In genomic region chr2:118663804-118664766, GRCm38 (mm10) we compare ENCODE assay signal across 8 mouse cellular contexts. TPM values are rescaled to one million over a fixed set of nuclear protein-coding genes. Genes with fewer than 3 reads are reported as not detected.
DNase-seq lines count a peak whose midpoint lies in the region; ATAC-seq and TF ChIP-seq lines count a peak whose summit lies in the region.

No protein-coding gene starts in this region.

- ATAC-seq in limb, embryonic 11.5 days (ENCODE audit: insufficient number of reproducible peaks, low FRiP score, low TSS enrichment, low read depth), result no peak

- peak overlapping the region; percentile 69 for H3K4me2 ChIP-seq in limb, embryonic 11.5 days (ENCODE audit: low read depth, severe bottlenecking)
- H3K4me2 ChIP-seq in myocyte (ENCODE audit: low read depth), result peak overlapping the region; percentile 56

- no peaks in the 10 kb centered on the region for H3K9me3 ChIP-seq in limb, embryonic 11.5 days (ENCODE audit: control insufficient read depth, low read length)

- peak in 1 of 2 experiments; percentile 33 for DNase-seq in layer of hippocampus, adult 2 months (ENCODE audit: low spot score in 2 of 2)
- DNase-seq in layer of hippocampus, adult 9-10 months (ENCODE audit: low spot score), result no peak
- DNase-seq in heart, postnatal 14 days, result peak; percentile 54 to 65
- no peak for DNase-seq in limb, embryonic 11.5 days (ENCODE audit: low spot score)
- no peak for DNase-seq in thymus, postnatal 4 days
- no peak for DNase-seq in thymus, postnatal 25 days

- intact Hi-C loops in heart, postnatal 14 days (cut with DNase I), result no loop called here

- H3ac ChIP-seq in myocyte (ENCODE audit: control insufficient read depth, insufficient read length), result no peak overlapping the region

- no peaks in the 10 kb centered on the region for H3K79me2 ChIP-seq in myocyte (ENCODE audit: control insufficient read depth, insufficient read depth)

- peaks cover 8% of the 10 kb centered on the region; the same call in 1 of the 2 replicates for H3K4me1 ChIP-seq in cortical plate, adult 2 months (ENCODE audit: control insufficient read depth, insufficient read depth, low read length)
- peaks cover 4% of the 10 kb centered on the region for H3K4me1 ChIP-seq in limb, embryonic 11.5 days (ENCODE audit: control insufficient read depth, insufficient read depth, low read length)

- H3K4me3 ChIP-seq in layer of hippocampus, adult 2 months, result peak overlapping the region; percentile 65
- H3K4me3 ChIP-seq in cortical plate, adult 2 months (ENCODE audit: insufficient read depth, low read length), result peak overlapping the region; percentile 67
- H3K4me3 ChIP-seq in limb, embryonic 11.5 days (ENCODE audit: low read depth, low read length), result no peak overlapping the region; the same call in 1 of the 2 replicates
- no peak overlapping the region for H3K4me3 ChIP-seq in myocyte

- H3K27ac ChIP-seq in layer of hippocampus, adult 2 months, result peak overlapping the region; percentile 94
- no peak overlapping the region for H3K27ac ChIP-seq in cortical plate, adult 2 months (ENCODE audit: insufficient read depth, low read length)
- no peak overlapping the region for H3K27ac ChIP-seq in limb, embryonic 11.5 days (replicated peaks; ENCODE audit: low read depth, low read length)

- WGBS in limb, embryonic 11.5 days, result 51% methylated on average over 19 of the region's 19 CpGs

- TF ChIP-seq CTCF in layer of hippocampus, adult 2 months (conservative IDR thresholded peaks at IDR 0.05), result no peak
- no peak for TF ChIP-seq CTCF in cortical plate, adult 2 months (IDR thresholded peaks at IDR 0.05; ENCODE audit: extremely low read depth, insufficient read depth, low read length)

- peaks cover 16% of the 10 kb centered on the region for H3K27me3 ChIP-seq in limb, embryonic 11.5 days (ENCODE audit: control insufficient read depth, insufficient read depth, low read length)
- H3K27me3 ChIP-seq in myocyte (ENCODE audit: control insufficient read depth, insufficient read depth, insufficient read length), result no peaks in the 10 kb centered on the region

- no peak for TF ChIP-seq POLR2A in cortical plate, adult 2 months (IDR thresholded peaks at IDR 0.05; ENCODE audit: extremely low read depth, insufficient read depth, low read length)
- no peak for TF ChIP-seq POLR2A in myocyte (IDR thresholded peaks at IDR 0.05; ENCODE audit: insufficient read length, low read depth)

- H3K9ac ChIP-seq in limb, embryonic 11.5 days (ENCODE audit: low read length), result no peak overlapping the region

- H3K36me3 ChIP-seq in limb, embryonic 11.5 days (ENCODE audit: control insufficient read depth, insufficient read depth, low read length), result no peaks in the 10 kb centered on the region
- no peaks in the 10 kb centered on the region for H3K36me3 ChIP-seq in myocyte (ENCODE audit: control insufficient read depth, insufficient read depth)

TF ChIP-seq in myocyte, 11 proteins besides CTCF, POLR2A, EP300 and RAD21:
- TF ChIP-seq SRF (IDR thresholded peaks at IDR 0.05; ENCODE audit: control insufficient read depth, insufficient read length, low read depth) (no peak), MYOD1 (IDR thresholded peaks at IDR 0.05; ENCODE audit: control insufficient read depth in 1 of 3, insufficient read length in 2 of 3, low read depth in 2 of 3) (peak in 2 of 3 experiments; percentile 42 to 43), MYOG (IDR thresholded peaks at IDR 0.05; ENCODE audit: control insufficient read depth in 1 of 3, insufficient read depth in 1 of 3, insufficient read length in 2 of 3, low read depth in 2 of 3) (peak in 2 of 3 experiments; percentile 51 to 73)

RNA-seq across cellular contexts. Expression of gene Pak6, which starts 1.0 kb away (rescaled TPM):
- 10 to 100 TPM; 57.5 to 65.7 TPM for total RNA-seq in layer of hippocampus, adult 2 months (2021)
- 58.0 and 63.1 TPM in 2 replicates for polyA plus RNA-seq in cortical plate, adult 2 months (2012; rRNA removed)
- total RNA-seq in heart, postnatal 14 days (2021), result 10 to 100 TPM in 1 of 2 experiments, 1 to 10 TPM in 1; 7.8 to 10.9 TPM
- 0.33 and 0.50 TPM in 2 replicates for polyA plus RNA-seq in limb, embryonic 11.5 days (2014; fragmentation: Nextera tagmentation; extraction: Ambion mirVana)
- polyA plus RNA-seq in myocyte (2012; fragmentation: generic; extraction: Trizol), result 0.06 TPM

RNA-seq across cellular contexts. Expression of gene Ankrd63, which starts 39.7 kb away (rescaled TPM):
- total RNA-seq in layer of hippocampus, adult 2 months (2021), result 10 to 100 TPM; 14.8 to 15.5 TPM
- 11.3 and 17.9 TPM in 2 replicates for polyA plus RNA-seq in cortical plate, adult 2 months (2012; rRNA removed)
- total RNA-seq in heart, postnatal 14 days (2021), result 1 to 10 TPM; 1.7 to 2.8 TPM
- not detected in 2 replicates for polyA plus RNA-seq in limb, embryonic 11.5 days (2014; fragmentation: Nextera tagmentation; extraction: Ambion mirVana)
- polyA plus RNA-seq in myocyte (2012; fragmentation: generic; extraction: Trizol), result 0.01 TPM

Comparison
In these comparisons a context has a peak if more than half of its experiments do, and no peak if none do; other contexts are left out.
1. DNase-seq: peak in heart, postnatal 14 days (2 of 2); none in layer of hippocampus, adult 9-10 months (single experiment), limb, embryonic 11.5 days (single experiment), thymus, postnatal 4 days (single experiment) and thymus, postnatal 25 days (single experiment).
2. H3K4me3 ChIP-seq: peak in layer of hippocampus, adult 2 months (single experiment) and cortical plate, adult 2 months (single experiment); none in limb, embryonic 11.5 days (single experiment) and myocyte (single experiment).
3. RNA of gene Pak6, which starts 1.0 kb away (polyA plus RNA-seq): 58.0 to 63.1 TPM in cortical plate, adult 2 months; 0.33 to 0.50 TPM in limb, embryonic 11.5 days and 0.06 TPM in myocyte (single experiment); every median in the first group is over 10 times any median in the second.
4. RNA of gene Ankrd63, which starts 39.7 kb away (polyA plus RNA-seq): 11.3 to 17.9 TPM in cortical plate, adult 2 months; 0.01 TPM in myocyte (single experiment) and not detected in limb, embryonic 11.5 days; every median in the first group is over 10 times any median in the second.